Mouse (Mus musculus) ES-E14 (cell line): Measurements from ENCODE around the gene Gcnt7. TPM values are rescaled to one million over a fixed set of nuclear protein-coding genes. Genes with fewer than 3 reads are reported as not detected.

Experiments
- DNase-seq: peaks from one replicate; pipeline ENCODE4 v3.0.0-alpha.2; 2013; ENCODE audit warnings: low read depth, low spot score
- H3K27ac ChIP-seq: 2 replicates; pipeline ENCODE4 v1.5.1; 2012; ENCODE audit warnings: low read depth, mild to moderate bottlenecking, low read length, moderate library complexity, mixed read lengths; ENCODE audit not compliant: poor library complexity, insufficient read depth, severe bottlenecking
- H3K36me3 ChIP-seq: 2 replicates; pipeline ENCODE4 v1.6.1; 2012; ENCODE audit warnings: mild to moderate bottlenecking, low read length, moderate library complexity, mixed read lengths; ENCODE audit not compliant: control insufficient read depth, poor library complexity, insufficient read depth, severe bottlenecking
- H3K4me1 ChIP-seq, 2 experiments: fragments of 150-350 bp in 1 of 2; sonication (generic) in 1 of 2; 2 replicates each; pipeline ENCODE4 v1.6.1; 2012; ENCODE audit warnings: low read length in 2 of 2, mild to moderate bottlenecking in 1 of 2, mixed read lengths in 1 of 2; ENCODE audit not compliant: control insufficient read depth in 2 of 2, insufficient read depth in 2 of 2, poor library complexity in 1 of 2
- H3K4me3 ChIP-seq, 2 experiments: fragments of 150-350 bp in 1 of 2; sonication (generic) in 1 of 2; 2 replicates each; pipeline ENCODE4 v1.5.1; 2012; ENCODE audit warnings: low read length in 2 of 2, low read depth in 1 of 2, mild to moderate bottlenecking in 1 of 2, mixed read lengths in 1 of 2; ENCODE audit not compliant: insufficient read depth in 1 of 2, poor library complexity in 1 of 2, severe bottlenecking in 1 of 2
- H3K9ac ChIP-seq: 2 replicates; pipeline ENCODE4 v1.6.1; 2012; ENCODE audit warnings: low read depth, mild to moderate bottlenecking, low read length, mixed read lengths; ENCODE audit not compliant: poor library complexity, insufficient read depth, severe bottlenecking
- H3K9me3 ChIP-seq: fragments of 150-350 bp; sonication (generic); 2 replicates; pipeline ENCODE4 v1.6.1; 2012; ENCODE audit warnings: low read depth, mild to moderate bottlenecking, low read length; ENCODE audit not compliant: control insufficient read depth, insufficient read depth
- CHD2 ChIP-seq: IDR thresholded peaks from 2 replicates; pipeline ENCODE4 v1.6.1; 2014; ENCODE audit warnings: mild to moderate bottlenecking, low read depth, low read length, inconsistent platforms
- HCFC1 ChIP-seq: IDR thresholded peaks from 2 replicates; pipeline ENCODE4 v1.6.1; 2012; ENCODE audit warnings: low read length, inconsistent platforms, borderline replicate concordance; ENCODE audit not compliant: insufficient read depth
- MAFK ChIP-seq: IDR thresholded peaks from 2 replicates; pipeline ENCODE4 v1.6.1; 2014; ENCODE audit warnings: mild to moderate bottlenecking, low read depth, low read length, inconsistent platforms; ENCODE audit not compliant: insufficient read depth
- ZC3H11A ChIP-seq: IDR thresholded peaks from 2 replicates; pipeline ENCODE4 v1.6.1; 2012; ENCODE audit warnings: low read depth, mild to moderate bottlenecking, inconsistent platforms, low read length, borderline replicate concordance
- ZNF384 ChIP-seq: IDR thresholded peaks from 2 replicates; pipeline ENCODE4 v1.6.1; 2012; ENCODE audit warnings: low read depth, low read length, inconsistent platforms
- in situ Hi-C, 2 experiments: fragments of 600-800 bp; cut with MboI; formaldehyde crosslinking; loops; one replicate each; pipeline ENCODE4 v1.15.1; 2025; ENCODE audit warnings: low sequenced_read_pairs in 2 of 2, inconsistent platforms in 1 of 2; ENCODE audit not compliant: unreplicated experiment in 2 of 2
- total RNA-seq: library from RNA; depleted of rRNA; stranded (reverse); fragments of 300-350 nt; gene quantifications from 2 replicates; pipeline ENCODE4 v1.2.3, GENCODE M21; 2012

Gene Gcnt7
- total RNA-seq, 1 experiment = 0.27 TPM

DNA sequence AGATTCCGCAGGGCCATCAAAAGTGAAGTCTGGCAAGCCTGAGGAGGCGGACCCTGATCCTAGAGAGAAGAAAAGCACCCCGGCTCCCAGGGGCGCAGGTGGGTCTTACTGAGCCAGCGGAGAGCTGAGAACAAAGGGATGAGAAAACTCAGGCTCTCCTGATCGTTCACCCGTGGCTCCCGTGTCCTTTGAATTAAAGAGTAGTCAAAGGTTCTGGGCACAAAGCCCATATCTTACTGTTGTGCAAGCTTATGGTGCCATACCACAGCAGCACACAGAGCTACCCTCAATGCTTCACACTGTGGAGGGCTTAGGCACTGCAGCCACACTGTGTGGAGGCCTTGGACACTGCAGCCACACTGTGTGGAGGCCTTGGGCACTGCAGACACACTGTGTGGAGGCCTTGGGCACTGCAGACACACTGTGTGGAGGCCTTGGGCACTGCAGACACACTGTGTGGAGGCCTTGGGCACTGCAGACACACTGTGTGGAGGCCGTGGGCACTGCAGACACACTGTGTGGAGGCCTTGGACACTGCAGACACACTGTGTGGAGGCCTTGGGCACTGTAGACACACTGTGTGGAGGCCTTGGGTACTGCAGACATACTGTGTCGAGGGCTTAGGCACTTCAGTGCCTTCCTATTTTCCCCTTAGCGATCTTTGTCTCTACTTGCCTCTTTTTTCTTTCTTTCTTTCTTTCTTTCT lies 8.2 kb upstream of the Gcnt7 start:
- TF ChIP-seq MAFK = no peak
- no peak for TF ChIP-seq HCFC1
- no peak for TF ChIP-seq ZC3H11A
- TF ChIP-seq ZNF384 = no peak
- TF ChIP-seq CHD2 = no peak
- Histone ChIP-seq H3K4me1 (no peaks in the 10 kb centered on the region), H3K36me3 (peaks cover 35% of the 10 kb centered on the region), H3K9me3 (no peaks in the 10 kb centered on the region), H3K9ac (no peak overlapping the region), H3K27ac (no peak overlapping the region), H3K4me3 (no peak overlapping the region)
- DNase-seq = no peak
- in situ Hi-C loops = no loop called here

DNA sequence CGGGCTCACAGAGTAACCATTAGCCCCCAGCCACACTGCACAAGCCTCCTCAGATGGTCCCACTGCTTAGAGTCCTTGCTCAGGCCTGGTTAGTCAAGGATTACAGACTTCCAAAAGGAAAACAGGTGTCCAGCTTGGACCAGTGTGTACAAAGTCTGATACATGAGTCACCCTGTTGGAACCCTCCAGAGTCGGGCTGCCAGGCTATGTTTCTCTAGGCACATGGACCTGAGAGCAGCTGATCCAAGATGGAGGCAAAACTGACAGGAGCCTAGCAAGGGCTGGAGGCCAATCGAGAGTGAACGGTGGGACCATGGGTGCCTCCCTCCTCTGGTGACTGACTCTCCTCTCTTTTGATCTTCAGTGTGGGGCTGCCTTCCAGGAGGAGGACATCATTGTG lies 4.4 kb upstream of the Gcnt7 start:
- Histone ChIP-seq H3K9me3 (no peaks in the 10 kb centered on the region), H3K36me3 (peaks cover 30% of the 10 kb centered on the region), H3K4me3 (no peak overlapping the region), H3K4me1 (no peaks in the 10 kb centered on the region), H3K9ac (no peak overlapping the region), H3K27ac (no peak overlapping the region)
- DNase-seq = no peak
- no peak for TF ChIP-seq HCFC1
- TF ChIP-seq CHD2 = no peak
- TF ChIP-seq MAFK = no peak
- no peak for TF ChIP-seq ZNF384
- TF ChIP-seq ZC3H11A = no peak
- in situ Hi-C loops = no loop called here

DNA sequence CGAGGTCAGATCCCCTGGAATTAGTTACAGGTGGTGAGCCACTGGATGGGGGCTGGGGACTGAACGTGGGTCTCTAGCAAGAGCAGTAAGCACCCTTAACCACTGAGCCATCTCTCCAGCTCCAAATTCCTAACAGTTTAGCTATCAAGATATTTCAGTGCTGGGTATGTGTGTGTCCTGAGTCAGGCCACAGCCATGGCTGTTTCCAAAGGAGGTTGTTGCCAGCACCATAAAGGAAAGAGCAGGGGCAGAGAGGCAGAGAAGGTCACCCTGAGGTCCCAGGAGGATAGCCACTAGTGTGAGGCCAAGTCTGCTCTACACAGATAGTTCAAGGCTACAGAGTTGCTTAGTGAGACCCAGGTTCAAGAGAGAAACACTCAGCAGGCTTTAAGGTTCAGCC lies 2.3 kb upstream of the Gcnt7 start:
- TF ChIP-seq CHD2 (no peak), ZNF384 (no peak), ZC3H11A (no peak), MAFK (no peak), HCFC1 (no peak)
- no peak overlapping the region for H3K4me3 ChIP-seq
- H3K9me3 ChIP-seq = no peaks in the 10 kb centered on the region
- no peaks in the 10 kb centered on the region for H3K4me1 ChIP-seq
- H3K36me3 ChIP-seq = peaks cover 19% of the 10 kb centered on the region; the same call in 1 of the 2 replicates
- H3K27ac ChIP-seq = no peak overlapping the region
- in situ Hi-C loops = no loop called here
- DNase-seq = no peak
- no peak overlapping the region for H3K9ac ChIP-seq

DNA sequence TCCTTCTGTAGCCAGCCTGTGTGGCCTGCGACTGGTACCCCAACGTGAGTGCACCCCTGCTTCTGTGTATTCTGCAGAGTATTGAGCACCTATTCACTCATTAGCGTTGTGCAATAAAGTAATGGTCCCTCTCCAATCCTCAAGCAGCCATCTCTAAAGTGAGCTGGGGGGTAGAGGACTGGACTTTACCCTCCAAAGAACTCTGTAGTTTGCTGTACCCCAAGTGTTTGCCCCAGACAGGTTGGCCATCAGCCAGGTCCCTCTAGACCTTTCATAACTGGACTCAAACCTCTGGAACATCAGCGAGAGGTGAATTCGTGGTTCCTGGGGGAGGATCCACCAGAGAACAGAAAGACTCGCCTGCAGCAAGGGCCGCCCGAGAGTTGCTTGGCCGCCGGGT lies 5.9 kb downstream of the Gcnt7 start:
- no peak for TF ChIP-seq ZNF384
- TF ChIP-seq HCFC1 = no peak
- no peak for TF ChIP-seq MAFK
- no peak for TF ChIP-seq ZC3H11A
- no peak for TF ChIP-seq CHD2
- Histone ChIP-seq H3K27ac (no peak overlapping the region), H3K4me1 (no peaks in the 10 kb centered on the region), H3K9ac (no peak overlapping the region), H3K4me3 (no peak overlapping the region), H3K9me3 (no peaks in the 10 kb centered on the region), H3K36me3 (peaks cover 37% of the 10 kb centered on the region)
- no peak for DNase-seq
- in situ Hi-C loops = no loop called here

DNA sequence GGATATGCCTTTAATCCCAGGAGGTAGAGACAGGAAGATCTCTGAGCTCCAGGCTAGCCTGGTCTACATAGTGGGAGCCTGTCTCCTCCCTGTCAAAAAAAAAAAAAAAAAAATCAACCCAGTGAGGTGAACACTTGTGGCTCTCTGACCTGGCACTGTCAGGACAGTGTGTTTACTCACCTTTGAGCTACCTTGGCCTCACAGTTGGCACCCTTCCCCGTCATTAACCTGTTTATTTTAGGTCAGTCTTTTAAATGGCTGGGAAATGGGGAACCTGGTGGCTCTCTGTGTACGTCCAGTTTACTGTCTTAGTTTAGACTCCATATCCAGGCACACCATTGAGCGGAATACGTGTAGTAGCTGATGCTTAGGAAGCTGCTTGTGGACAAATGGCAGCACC lies 6.4 kb downstream of the Gcnt7 start:
- Histone ChIP-seq H3K27ac (no peak overlapping the region), H3K4me3 (no peak overlapping the region), H3K9ac (no peak overlapping the region), H3K36me3 (peaks cover 38% of the 10 kb centered on the region), H3K4me1 (no peaks in the 10 kb centered on the region), H3K9me3 (no peaks in the 10 kb centered on the region)
- no peak for DNase-seq
- TF ChIP-seq ZNF384 (no peak), MAFK (no peak), CHD2 (no peak), ZC3H11A (no peak), HCFC1 (no peak)
- in situ Hi-C loops = no loop called here
